Mouse (Mus musculus): ENCODE results near the gene Mfap2. TPM values are rescaled to one million over a fixed set of nuclear protein-coding genes. Genes with fewer than 3 reads are reported as not detected.

Mfap2 gene
- polyA plus RNA-seq, 1 experiment from 2014 or later: 287 TPM

- Histone ChIP-seq H3K4me1 (peaks cover 34% of the 10 kb centered on the region), H3K27ac (replicated peaks) (peak overlapping the region; percentile 10; the same call in 1 of the 2 replicates), H3K4me3 (no peak overlapping the region), H3K9me3 (no peaks in the 10 kb centered on the region), H3K27me3 (no peaks in the 10 kb centered on the region), H3K4me2 (replicated peaks) (no peak overlapping the region), H3K9ac (replicated peaks) (no peak overlapping the region; the same call in 1 of the 2 replicates), H3K36me3 (peaks cover 64% of the 10 kb centered on the region)
- no peak for ATAC-seq (ENCODE audit: low FRiP score, low read depth)
- 86% methylated on average over 7 of the region's 7 CpGs for WGBS
Measured at GRCm38 (mm10) chr4:141015356-141015755, 5.1 kb downstream of the Mfap2 start.

- Histone ChIP-seq H3K4me3 (no peak overlapping the region), H3K9ac (replicated peaks) (no peak overlapping the region), H3K36me3 (peaks cover 64% of the 10 kb centered on the region), H3K4me1 (peaks cover 40% of the 10 kb centered on the region), H3K9me3 (no peaks in the 10 kb centered on the region), H3K27ac (replicated peaks) (no peak overlapping the region), H3K27me3 (no peaks in the 10 kb centered on the region), H3K4me2 (replicated peaks) (no peak overlapping the region)
- 87% methylated on average over 9 of the region's 9 CpGs for WGBS
- ATAC-seq (ENCODE audit: low FRiP score, low read depth): no peak
Measured at GRCm38 (mm10) chr4:141016311-141016710, 6.1 kb downstream of the Mfap2 start.

GRCm38 (mm10) chr4:141017657-141018436, 7.6 kb downstream of the Mfap2 start:
- H3K36me3 ChIP-seq: peaks cover 61% of the 10 kb centered on the region
- H3K9ac ChIP-seq (replicated peaks): no peak overlapping the region
- H3K27me3 ChIP-seq: no peaks in the 10 kb centered on the region
- no peak overlapping the region for H3K4me2 ChIP-seq (replicated peaks)
- no peaks in the 10 kb centered on the region for H3K9me3 ChIP-seq
- no peak overlapping the region for H3K4me3 ChIP-seq
- peaks cover 35% of the 10 kb centered on the region for H3K4me1 ChIP-seq
- WGBS: 89% methylated on average over 29 of the region's 29 CpGs
- peak overlapping the region; percentile 49; the same call in 1 of the 2 replicates for H3K27ac ChIP-seq (replicated peaks)
- ATAC-seq (ENCODE audit: low FRiP score, low read depth): no peak

- Histone ChIP-seq H3K4me3 (no peak overlapping the region), H3K9me3 (no peaks in the 10 kb centered on the region), H3K4me2 (replicated peaks) (no peak overlapping the region), H3K27ac (replicated peaks) (peak overlapping the region; percentile 92), H3K9ac (replicated peaks) (peak overlapping the region; percentile 46; the same call in 1 of the 2 replicates), H3K4me1 (peaks cover 33% of the 10 kb centered on the region), H3K27me3 (no peaks in the 10 kb centered on the region), H3K36me3 (peaks cover 60% of the 10 kb centered on the region)
- no peak for ATAC-seq (ENCODE audit: low FRiP score, low read depth)
- WGBS: 94% methylated on average over 17 of the region's 17 CpGs
Measured at GRCm38 (mm10) chr4:141020220-141020619, 10.0 kb downstream of the Mfap2 start.

GRCm38 (mm10) chr4:141020811-141021613, 10.8 kb downstream of the Mfap2 start:
- Histone ChIP-seq H3K4me1 (peaks cover 33% of the 10 kb centered on the region), H3K27ac (replicated peaks) (peak overlapping the region; percentile 92), H3K9ac (replicated peaks) (peak overlapping the region; percentile 46; the same call in 1 of the 2 replicates), H3K4me3 (no peak overlapping the region), H3K36me3 (peaks cover 60% of the 10 kb centered on the region), H3K27me3 (no peaks in the 10 kb centered on the region), H3K4me2 (replicated peaks) (peak overlapping the region; percentile 13), H3K9me3 (no peaks in the 10 kb centered on the region)
- 16% methylated on average over 14 of the region's 14 CpGs for WGBS
- peak; percentile 65 for ATAC-seq (ENCODE audit: low FRiP score, low read depth)

- peaks cover 33% of the 10 kb centered on the region for H3K4me1 ChIP-seq
- peak overlapping the region; percentile 92 for H3K27ac ChIP-seq (replicated peaks)
- 0 out of 2 replicates have a peak overlapping the region, but pooled peaks have one; percentile 46 for H3K9ac ChIP-seq (replicated peaks)
- H3K4me3 ChIP-seq: no peak overlapping the region
- 0 out of 2 replicates have a peak overlapping the region, but pooled peaks have one; percentile 13 for H3K4me2 ChIP-seq (replicated peaks)
- peak; percentile 53 for ATAC-seq (ENCODE audit: low FRiP score, low read depth)
- H3K36me3 ChIP-seq: peaks cover 60% of the 10 kb centered on the region
- WGBS: 63% methylated on average over 11 of the region's 11 CpGs
- H3K9me3 ChIP-seq: no peaks in the 10 kb centered on the region
- H3K27me3 ChIP-seq: no peaks in the 10 kb centered on the region
Measured at GRCm38 (mm10) chr4:141021614-141021929, 11.4 kb downstream of the Mfap2 start.

- Histone ChIP-seq H3K4me2 (replicated peaks) (no peak overlapping the region), H3K27me3 (no peaks in the 10 kb centered on the region), H3K27ac (replicated peaks) (no peak overlapping the region), H3K4me3 (no peak overlapping the region), H3K9ac (replicated peaks) (no peak overlapping the region), H3K9me3 (no peaks in the 10 kb centered on the region), H3K4me1 (peaks cover 31% of the 10 kb centered on the region), H3K36me3 (peaks cover 63% of the 10 kb centered on the region)
- ATAC-seq (ENCODE audit: low FRiP score, low read depth): no peak
- WGBS: 77% methylated on average over 9 of the region's 9 CpGs
Measured at GRCm38 (mm10) chr4:141024052-141024451, 13.8 kb downstream of the Mfap2 start.

- Histone ChIP-seq H3K27me3 (no peaks in the 10 kb centered on the region), H3K4me1 (peaks cover 23% of the 10 kb centered on the region), H3K9ac (replicated peaks) (no peak overlapping the region), H3K36me3 (peaks cover 72% of the 10 kb centered on the region), H3K9me3 (no peaks in the 10 kb centered on the region), H3K4me3 (no peak overlapping the region), H3K27ac (replicated peaks) (no peak overlapping the region), H3K4me2 (replicated peaks) (no peak overlapping the region)
- 83% methylated on average over 25 of the region's 27 CpGs for WGBS
- no peak for ATAC-seq (ENCODE audit: low FRiP score, low read depth)
Measured at GRCm38 (mm10) chr4:141024992-141025391, 14.8 kb downstream of the Mfap2 start.

- WGBS: 89% methylated on average over 18 of the region's 18 CpGs
- no peak for ATAC-seq (ENCODE audit: low FRiP score, low read depth)
- H3K36me3 ChIP-seq: peaks cover 88% of the 10 kb centered on the region
Measured at GRCm38 (mm10) chr4:141030541-141031206, 20.5 kb downstream of the Mfap2 start.

GRCm38 (mm10) chr4:141031733-141032132, 21.5 kb downstream of the Mfap2 start:
- no peak overlapping the region for H3K27ac ChIP-seq (replicated peaks)
- peaks cover 87% of the 10 kb centered on the region for H3K36me3 ChIP-seq
- H3K4me3 ChIP-seq: no peak overlapping the region
- ATAC-seq (ENCODE audit: low FRiP score, low read depth): peak; percentile 32; the same call in 1 of the 2 replicates
- H3K27me3 ChIP-seq: no peaks in the 10 kb centered on the region
- no peaks in the 10 kb centered on the region for H3K9me3 ChIP-seq
- no peak overlapping the region for H3K9ac ChIP-seq (replicated peaks)
- WGBS: 24% methylated on average over 6 of the region's 6 CpGs
- no peaks in the 10 kb centered on the region for H3K4me1 ChIP-seq
- no peak overlapping the region for H3K4me2 ChIP-seq (replicated peaks)

More at GRCm38 (mm10) chr4:141030541-141031206, 20.5 kb downstream of the Mfap2 start:
- Histone ChIP-seq H3K27ac (replicated peaks) (no peak overlapping the region), H3K9ac (replicated peaks) (no peak overlapping the region), H3K27me3 (no peaks in the 10 kb centered on the region), H3K4me1 (no peaks in the 10 kb centered on the region), H3K4me2 (replicated peaks) (no peak overlapping the region), H3K4me3 (no peak overlapping the region), H3K9me3 (no peaks in the 10 kb centered on the region)

GRCm38 (mm10) chr4:141033606-141034549, 23.7 kb downstream of the Mfap2 start:
- WGBS: 84% methylated on average over 27 of the region's 27 CpGs

More at GRCm38 (mm10) chr4:141033606-141034549, 23.7 kb downstream of the Mfap2 start:
- Histone ChIP-seq H3K36me3 (peaks cover 86% of the 10 kb centered on the region), H3K4me3 (no peak overlapping the region), H3K4me2 (replicated peaks) (no peak overlapping the region), H3K9ac (replicated peaks) (no peak overlapping the region), H3K4me1 (no peaks in the 10 kb centered on the region), H3K9me3 (no peaks in the 10 kb centered on the region), H3K27me3 (no peaks in the 10 kb centered on the region), H3K27ac (replicated peaks) (no peak overlapping the region)
- ATAC-seq (ENCODE audit: low FRiP score, low read depth): no peak

All from midbrain, embryonic 12.5 days (tissue).